Mouse (Mus musculus) WW6 (cell line): ENCODE measurements around the gene Olfr830.
"Not testable (repeated sequence)": the region's sequence is repeated elsewhere in the genome, so short reads cannot be mapped to it uniquely, and the experiment has no call there.

Experiments used
- DNase-seq: peaks from one replicate; pipeline ENCODE4 v3.0.0-alpha.2; 2013; ENCODE audit warnings: low read depth, low spot score

Gene Olfr830

GRCm38 (mm10) chr9:18874393-18874792 is at the start of gene Olfr830:
Gene Olfr830 (plus strand): TSS chr9:18874693.
- DNase-seq: no peak

DNA sequence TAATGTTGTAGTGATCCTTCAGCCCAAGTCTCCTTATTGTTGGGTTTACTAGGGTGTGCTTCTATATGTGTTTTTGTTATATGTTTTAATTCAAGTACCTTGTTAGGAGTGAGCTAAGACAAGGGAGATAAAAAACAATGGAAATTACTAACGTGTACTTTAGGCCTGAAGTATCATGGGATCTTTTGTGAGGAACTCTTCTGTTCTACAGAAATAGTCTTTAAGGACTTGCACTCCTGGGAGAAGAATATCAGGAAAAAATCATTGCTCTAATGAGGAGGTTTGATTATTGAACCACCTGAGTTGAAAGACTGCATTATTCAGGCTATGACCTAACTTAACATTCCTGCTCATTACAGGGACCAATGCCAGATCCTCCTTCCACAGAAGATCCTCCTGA is 19.9 kb upstream of the Olfr830 start, which contains the start of gene Olfr829:
Olfr829 (plus strand) TSS at position 301 of the 400 bp plus-strand sequence.
- DNase-seq: no peak

DNA sequence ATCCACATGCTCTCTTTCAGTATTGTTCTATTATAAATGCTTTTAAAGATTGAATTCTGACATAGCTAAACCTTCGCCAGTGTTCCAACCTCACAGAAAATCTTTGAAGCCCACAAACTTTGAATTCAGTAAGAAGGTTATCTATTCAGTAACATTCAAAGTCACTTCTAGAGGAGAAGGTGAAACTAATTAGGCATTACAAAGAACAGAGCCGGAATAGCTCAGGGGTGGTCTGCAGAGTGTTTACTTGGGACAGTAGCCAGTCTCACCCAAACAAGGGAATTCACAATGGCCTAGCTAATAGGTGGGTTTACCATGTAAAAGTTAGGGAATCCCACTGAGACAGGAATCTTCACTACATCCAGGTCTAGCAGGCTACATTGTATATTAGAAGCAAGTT is 33.2 kb downstream of the Olfr830 start:
- DNase-seq: not testable (repeated sequence)

GRCm38 (mm10) chr9:18927921-18928320 is 53.4 kb downstream of the Olfr830 start:
- DNase-seq: not testable (repeated sequence)
